Mouse (Mus musculus): ENCODE data around the gene Neu3.

DNA sequence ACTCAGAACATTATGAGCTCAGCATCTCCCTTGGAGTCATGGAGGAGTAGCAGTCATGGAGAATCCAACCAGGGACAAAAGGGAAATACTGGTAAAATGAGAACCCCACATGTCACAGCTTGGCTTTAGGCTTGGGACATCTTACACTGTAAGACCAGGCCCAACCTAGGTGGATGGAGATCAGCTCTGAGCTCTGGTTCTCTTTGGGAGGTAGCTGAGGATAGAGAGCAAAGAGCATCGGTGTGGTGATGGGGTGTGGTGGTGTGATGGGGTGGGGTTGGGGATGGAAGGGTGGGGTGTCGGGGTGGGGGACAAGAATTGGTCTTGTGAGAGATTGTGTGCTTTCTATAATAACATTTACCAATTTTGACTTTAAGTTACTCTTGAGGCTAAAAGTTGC is 17.4 kb downstream of the Neu3 start:
- TF ChIP-seq POLR2A (IDR thresholded peaks at IDR 0.05; ENCODE audit: low read depth, low read length), result no peak
- no peak for TF ChIP-seq CTCF (IDR thresholded peaks at IDR 0.05; ENCODE audit: borderline replicate concordance, insufficient read depth, low read length)

All from embryonic fibroblast, embryonic 13.5 days (primary cell).